Mouse (Mus musculus) adrenal gland, postnatal 36 days (tissue): ENCODE measurements at regions not wholly inside any gene's neighbourhood (a gene's known extent, or its start where the extent isn't known, plus 50 kb on each side); places are given as distances from the start of the nearest gene placed in this dataset.

ENCODE experiments used
- DNase-seq, 2 experiments: peaks; one replicate each; pipeline ENCODE4 v3.0.0; 2021; ENCODE audit warnings: mixed read lengths in 1 of 2

GRCm38 (mm10) chr1:60665329-60665728 is 51.3 kb upstream of the Cd28 start:
- DNase-seq: no peak

GRCm38 (mm10) chr1:60662301-60662986 is 54.2 kb upstream of the Cd28 start:
- peak in 1 of 2 experiments; percentile 36 for DNase-seq

- DNase-seq: no peak
These were observed 54.7 kb upstream of the Cd28 start for GRCm38 (mm10) chr1:60661857-60662256.

GRCm38 (mm10) chr1:60659604-60660003 is 57.0 kb upstream of the Cd28 start:
- DNase-seq: no peak

GRCm38 (mm10) chr1:60659041-60659440 is 57.6 kb upstream of the Cd28 start:
- no peak for DNase-seq

- DNase-seq: no peak
These were observed 58.2 kb upstream of the Cd28 start for GRCm38 (mm10) chr1:60658383-60658782.

- no peak for DNase-seq
These were observed 59.1 kb upstream of the Cd28 start for GRCm38 (mm10) chr1:60657511-60657910.

GRCm38 (mm10) chr1:60656976-60657375 is 59.6 kb upstream of the Cd28 start:
- DNase-seq: peak in 1 of 2 experiments; percentile 16

- no peak for DNase-seq
These were observed 60.7 kb upstream of the Cd28 start for GRCm38 (mm10) chr1:60655691-60656595.

- DNase-seq: no peak
These were observed 61.4 kb upstream of the Cd28 start for GRCm38 (mm10) chr1:60655206-60655605.

GRCm38 (mm10) chr1:60652570-60653011 is 64.0 kb upstream of the Cd28 start:
- no peak for DNase-seq

GRCm38 (mm10) chr1:60650158-60650557 is 66.4 kb upstream of the Cd28 start:
- peak in 1 of 2 experiments; percentile 21 for DNase-seq

- DNase-seq: no peak
These were observed 67.2 kb upstream of the Cd28 start for GRCm38 (mm10) chr1:60649303-60649850.

- no peak for DNase-seq
These were observed 69.8 kb upstream of the Cd28 start for GRCm38 (mm10) chr1:60646828-60647227.

GRCm38 (mm10) chr1:60646174-60646573 is 70.4 kb upstream of the Cd28 start:
- no peak for DNase-seq

- no peak for DNase-seq
These were observed 71.4 kb upstream of the Cd28 start for GRCm38 (mm10) chr1:60645176-60645575.

- DNase-seq: no peak
These were observed 73.8 kb upstream of the Cd28 start for GRCm38 (mm10) chr1:60642761-60643160.

GRCm38 (mm10) chr1:60642175-60642574 is 74.4 kb upstream of the Cd28 start:
- DNase-seq: peak in 1 of 2 experiments; percentile 28

- DNase-seq: peak in 1 of 2 experiments; percentile 35
These were observed 74.4 kb upstream of the Raph1 start for GRCm38 (mm10) chr1:60641324-60641764.

- no peak for DNase-seq
These were observed 72.6 kb upstream of the Raph1 start for GRCm38 (mm10) chr1:60639536-60639935.

- no peak for DNase-seq
These were observed 72.2 kb upstream of the Raph1 start for GRCm38 (mm10) chr1:60639059-60639458.

GRCm38 (mm10) chr1:60636802-60637452 is 70.0 kb upstream of the Raph1 start:
- DNase-seq: no peak
